Mouse (Mus musculus) gastrocnemius, adult 2 months (tissue): ENCODE data around the gene Kctd3. TPM values are rescaled to one million over a fixed set of nuclear protein-coding genes. Genes with fewer than 3 reads are reported as not detected.
"Not testable (repeated sequence)": the region's sequence is repeated elsewhere in the genome, so short reads cannot be mapped to it uniquely, and the experiment has no call there.

ENCODE experiments used
- DNase-seq: peaks from one replicate; pipeline ENCODE4 v3.0.0; 2022
- H3K27ac ChIP-seq: fragments of 200-600 bp; 2 replicates; pipeline ENCODE4 v1.8.1; 2022; ENCODE audit warnings: mild to moderate bottlenecking
- H3K4me3 ChIP-seq: fragments of 200-600 bp; 2 replicates; pipeline ENCODE4 v1.8.1; 2022; ENCODE audit warnings: mild to moderate bottlenecking, moderate library complexity
- CTCF ChIP-seq: fragments of 200-600 bp; IDR thresholded peaks from 2 replicates; pipeline ENCODE4 v1.8.1; 2022; ENCODE audit warnings: antibody characterized with exemption, mild to moderate bottlenecking, moderate library complexity
- intact Hi-C: fragments of 180-260 bp; cut with DNase I; formaldehyde crosslinking; loops from one replicate; pipeline ENCODE4 v1.15.1; 2025
- long read RNA-seq, 2 experiments: library from polyadenylated mRNA; stranded (forward); transcript quantifications; one replicate each; pipeline ENCODE4 v2.0.0; 2021
- total RNA-seq, 2 experiments: library from RNA; stranded (reverse); gene quantifications; 2 replicates each; pipeline ENCODE4 v1.2.3; 2021

Kctd3 gene
- 10 to 100 TPM; 12.3 to 19.9 TPM for total RNA-seq
- long read RNA-seq, experiment 1, transcript Kctd3-201 (18 exons, 3,706 nt): major isoform, 15 of 19 reads
- long read RNA-seq, experiment 1, partial matches to known transcripts: 2 of 19 reads
- long read RNA-seq, experiment 1, other reads (novel, unspliced or antisense): 1 of 19 reads
- long read RNA-seq, experiment 2, transcript Kctd3-201 (18 exons, 3,706 nt): major isoform, 8 of 10 reads
- long read RNA-seq, experiment 2, partial matches to known transcripts: 1 of 10 reads
- long read RNA-seq, experiment 2, other reads (novel, unspliced or antisense): 1 of 10 reads

- Histone ChIP-seq H3K4me3 (peak within 1 kb of the TSS; percentile 80), H3K27ac (peak within 1 kb of the TSS; percentile 91)
- DNase-seq: peak; percentile 98
- TF ChIP-seq CTCF: no peak
- intact Hi-C loops: no loop called here
Measured at GRCm38 (mm10) chr1:189007239-189007979, at the start of gene Kctd3. Gene Kctd3, minus strand, starts transcription at chr1:189007841.

GRCm38 (mm10) chr1:189057425-189057824 is 49.8 kb upstream of the Kctd3 start:
- intact Hi-C loops: no loop called here
- Histone ChIP-seq H3K27ac (no peak overlapping the region), H3K4me3 (no peak overlapping the region)
- TF ChIP-seq CTCF: peak; percentile 16; the same call in 1 of the 2 replicates
- DNase-seq: no peak

- no peak for TF ChIP-seq CTCF
- intact Hi-C loops: no loop called here
Measured at GRCm38 (mm10) chr1:189055933-189056332, 48.3 kb upstream of the Kctd3 start.

GRCm38 (mm10) chr1:189054941-189055551 is 47.4 kb upstream of the Kctd3 start:
- H3K27ac ChIP-seq: no peak overlapping the region
- intact Hi-C loops: no loop called here
- DNase-seq: no peak
- no peak for TF ChIP-seq CTCF
- H3K4me3 ChIP-seq: no peak overlapping the region

More at GRCm38 (mm10) chr1:189055933-189056332, 48.3 kb upstream of the Kctd3 start:
- Histone ChIP-seq H3K27ac (no peak overlapping the region), H3K4me3 (no peak overlapping the region)
- no peak for DNase-seq

GRCm38 (mm10) chr1:189054191-189054590 is 46.5 kb upstream of the Kctd3 start:
- Histone ChIP-seq H3K4me3 (no peak overlapping the region), H3K27ac (no peak overlapping the region)
- intact Hi-C loops: no loop called here
- no peak for TF ChIP-seq CTCF
- no peak for DNase-seq

GRCm38 (mm10) chr1:189052189-189052588 is 44.5 kb upstream of the Kctd3 start:
- no peak for TF ChIP-seq CTCF
- intact Hi-C loops: no loop called here
- no peak for DNase-seq
- Histone ChIP-seq H3K4me3 (no peak overlapping the region), H3K27ac (no peak overlapping the region)

- intact Hi-C loops: no loop called here
- H3K27ac ChIP-seq: no peak overlapping the region
- no peak for TF ChIP-seq CTCF
- no peak for DNase-seq
- H3K4me3 ChIP-seq: no peak overlapping the region
Measured at GRCm38 (mm10) chr1:189050122-189050521, 42.5 kb upstream of the Kctd3 start.

- intact Hi-C loops: no loop called here
Measured at GRCm38 (mm10) chr1:189048331-189048730, 40.7 kb upstream of the Kctd3 start.

GRCm38 (mm10) chr1:189047918-189048317 is 40.3 kb upstream of the Kctd3 start:
- intact Hi-C loops: no loop called here
- no peak for DNase-seq
- Histone ChIP-seq H3K27ac (no peak overlapping the region), H3K4me3 (no peak overlapping the region)
- TF ChIP-seq CTCF: no peak

More at GRCm38 (mm10) chr1:189048331-189048730, 40.7 kb upstream of the Kctd3 start:
- Histone ChIP-seq H3K27ac (no peak overlapping the region), H3K4me3 (no peak overlapping the region)
- no peak for DNase-seq
- TF ChIP-seq CTCF: no peak

- Histone ChIP-seq H3K27ac (no peak overlapping the region), H3K4me3 (no peak overlapping the region)
- no peak for DNase-seq
- no peak for TF ChIP-seq CTCF
- intact Hi-C loops: no loop called here
Measured at GRCm38 (mm10) chr1:189046831-189047230, 39.2 kb upstream of the Kctd3 start.

GRCm38 (mm10) chr1:189046301-189046700 is 38.7 kb upstream of the Kctd3 start:
- Histone ChIP-seq H3K4me3 (no peak overlapping the region), H3K27ac (no peak overlapping the region)
- DNase-seq: no peak
- intact Hi-C loops: no loop called here
- no peak for TF ChIP-seq CTCF

- no peak overlapping the region; the same call in 1 of the 2 replicates for H3K4me3 ChIP-seq
- no peak for DNase-seq
- no peak overlapping the region for H3K27ac ChIP-seq
- no peak for TF ChIP-seq CTCF
- intact Hi-C loops: no loop called here
Measured at GRCm38 (mm10) chr1:189041261-189041660, 33.6 kb upstream of the Kctd3 start.

- Histone ChIP-seq H3K27ac (no peak overlapping the region), H3K4me3 (no peak overlapping the region)
- no peak for TF ChIP-seq CTCF
- intact Hi-C loops: no loop called here
- DNase-seq: no peak
Measured at GRCm38 (mm10) chr1:189039348-189039747, 31.7 kb upstream of the Kctd3 start.

- H3K4me3 ChIP-seq, DNase-seq, intact Hi-C loops, H3K27ac ChIP-seq: not testable (repeated sequence)
Measured at GRCm38 (mm10) chr1:189032817-189033216, 25.2 kb upstream of the Kctd3 start.
